Mouse (Mus musculus) ES-E14 (cell line): ENCODE measurements around the gene Dab1.

Source experiments
- CHD2 ChIP-seq: IDR thresholded peaks from 2 replicates; pipeline ENCODE4 v1.6.1; 2014; ENCODE audit warnings: mild to moderate bottlenecking, low read depth, low read length, inconsistent platforms
- MAFK ChIP-seq: IDR thresholded peaks from 2 replicates; pipeline ENCODE4 v1.6.1; 2014; ENCODE audit warnings: mild to moderate bottlenecking, low read depth, low read length, inconsistent platforms; ENCODE audit not compliant: insufficient read depth
- ZC3H11A ChIP-seq: IDR thresholded peaks from 2 replicates; pipeline ENCODE4 v1.6.1; 2012; ENCODE audit warnings: low read depth, mild to moderate bottlenecking, inconsistent platforms, low read length, borderline replicate concordance
- ZNF384 ChIP-seq: IDR thresholded peaks from 2 replicates; pipeline ENCODE4 v1.6.1; 2012; ENCODE audit warnings: low read depth, low read length, inconsistent platforms

DNA sequence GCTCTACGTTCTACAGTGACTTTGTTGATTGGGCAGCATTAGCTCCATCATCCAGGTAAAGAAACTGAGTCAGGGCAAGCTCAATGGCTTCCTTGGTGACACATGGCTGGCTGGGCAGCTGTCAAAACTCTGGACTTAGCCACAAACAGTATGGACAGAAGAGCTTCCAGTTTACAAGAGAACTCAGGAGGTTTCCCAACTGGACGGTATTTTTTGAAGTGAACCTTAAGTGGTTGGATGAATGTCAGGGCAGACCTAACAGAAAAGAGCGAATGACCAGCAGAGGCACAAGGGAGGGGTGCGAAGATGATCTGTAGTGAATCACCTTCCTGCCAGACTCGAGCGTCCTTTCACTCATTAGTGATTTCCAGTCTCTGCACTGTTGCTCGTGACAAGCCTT is 857.7 kb downstream of the Dab1 start:
- no peak for TF ChIP-seq CHD2
- no peak for TF ChIP-seq ZNF384
- TF ChIP-seq MAFK = no peak
- TF ChIP-seq ZC3H11A = no peak
